Mouse (Mus musculus) cerebellum, adult 9-11 months (tissue): ENCODE data around the gene Gm42372.

ENCODE experiments used
- DNase-seq: peaks from one replicate; pipeline ENCODE4 v3.0.0; 2022

Gm42372 gene

GRCm38 (mm10) chr7:16961678-16962077, 21.2 kb upstream of the Gm42372 start:
- no peak for DNase-seq

- no peak for DNase-seq
These were observed 14.5 kb upstream of the Gm42372 start for GRCm38 (mm10) chr7:16968414-16968813.

- DNase-seq = no peak
These were observed 11.7 kb upstream of the Gm42372 start for GRCm38 (mm10) chr7:16971160-16971559.

- DNase-seq = no peak
These were observed 8.9 kb upstream of the Gm42372 start for GRCm38 (mm10) chr7:16974018-16974417.

- no peak for DNase-seq
These were observed 6.6 kb upstream of the Gm42372 start for GRCm38 (mm10) chr7:16976298-16976697.

GRCm38 (mm10) chr7:16978173-16978572, 4.7 kb upstream of the Gm42372 start:
- no peak for DNase-seq

- no peak for DNase-seq
These were observed 4.3 kb upstream of the Gm42372 start for GRCm38 (mm10) chr7:16978593-16978992.

- no peak for DNase-seq
These were observed 2.5 kb upstream of the Gm42372 start for GRCm38 (mm10) chr7:16980348-16980747.

- DNase-seq = no peak
These were observed 4.8 kb downstream of the Gm42372 start for GRCm38 (mm10) chr7:16987541-16988149.

- DNase-seq = peak; percentile 37
These were observed 5.5 kb downstream of the Gm42372 start for GRCm38 (mm10) chr7:16988405-16988804.

GRCm38 (mm10) chr7:16990006-16990744, 7.3 kb downstream of the Gm42372 start:
- no peak for DNase-seq

- DNase-seq = no peak
These were observed 9.0 kb downstream of the Gm42372 start for GRCm38 (mm10) chr7:16991681-16992450.

- no peak for DNase-seq
These were observed 9.5 kb downstream of the Gm42372 start, which contains the start of gene Ccdc8 for GRCm38 (mm10) chr7:16992451-16992807. TSS of gene Ccdc8 (plus strand) at chr7:16992708.

GRCm38 (mm10) chr7:16993651-16994399, 10.9 kb downstream of the Gm42372 start:
- DNase-seq = peak; percentile 28

GRCm38 (mm10) chr7:16994400-16994799, 11.5 kb downstream of the Gm42372 start:
- peak; percentile 16 for DNase-seq

GRCm38 (mm10) chr7:16995345-16995744, 12.5 kb downstream of the Gm42372 start:
- DNase-seq = no peak

- DNase-seq = no peak
These were observed 16.3 kb downstream of the Gm42372 start for GRCm38 (mm10) chr7:16999233-16999632.

- peak; percentile 87 for DNase-seq
These were observed 16.8 kb downstream of the Gm42372 start for GRCm38 (mm10) chr7:16999650-17000049.

GRCm38 (mm10) chr7:17002375-17003195, 19.7 kb downstream of the Gm42372 start:
- peak; percentile 90 for DNase-seq

GRCm38 (mm10) chr7:17003230-17003960, 20.5 kb downstream of the Gm42372 start:
- peak; percentile 87 for DNase-seq

GRCm38 (mm10) chr7:17004716-17005115, 21.8 kb downstream of the Gm42372 start:
- DNase-seq = peak; percentile 70
